Mouse (Mus musculus) CH12.LX (cell line): ENCODE measurements at regions not wholly inside any gene's neighbourhood (a gene's known extent, or its start where the extent isn't known, plus 50 kb on each side); places are given as distances from the start of the nearest gene placed in this dataset.

Experiments used
- DNase-seq: peaks from one replicate; pipeline ENCODE4 v3.0.0-alpha.2; 2013; ENCODE audit errors: extremely low read depth
- H3K27ac ChIP-seq: 2 replicates; pipeline ENCODE4 v1.5.1; 2012; ENCODE audit warnings: low read depth, mild to moderate bottlenecking, control low read depth, moderate library complexity; ENCODE audit not compliant: insufficient read depth
- H3K27me3 ChIP-seq: replicated peaks from 2 replicates; pipeline ENCODE3; 2012; ENCODE audit warnings: inconsistent platforms
- H3K36me3 ChIP-seq, 2 experiments: replicated peaks in 1 of 2; 2 replicates each; pipeline versions ENCODE3 to v1.6.1; 2012; ENCODE audit warnings: inconsistent platforms in 1 of 2, low read length in 1 of 2, mild to moderate bottlenecking in 1 of 2, mixed read lengths in 1 of 2, moderate library complexity in 1 of 2; ENCODE audit not compliant: control insufficient read depth in 1 of 2, insufficient read depth in 1 of 2
- H3K4me1 ChIP-seq, 2 experiments: 2 replicates each; pipeline ENCODE4 v1.6.1; 2012; ENCODE audit warnings: inconsistent platforms in 1 of 2, moderate library complexity in 1 of 2; ENCODE audit not compliant: insufficient read depth in 2 of 2, control insufficient read depth in 1 of 2
- H3K4me2 ChIP-seq: 2 replicates; pipeline ENCODE4 v1.6.1; 2012; ENCODE audit warnings: low read depth, mild to moderate bottlenecking, control low read depth; ENCODE audit not compliant: poor library complexity, insufficient read depth, severe bottlenecking
- H3K4me3 ChIP-seq, 3 experiments: fragments of 150-350 bp in 1 of 3; sonication (generic) in 1 of 3; replicated peaks in 1 of 3; 2 replicates each; pipeline versions ENCODE3 to v1.5.1; 2011 to 2012; ENCODE audit warnings: low read depth in 2 of 3, low read length in 2 of 3, mild to moderate bottlenecking in 2 of 3, moderate library complexity in 2 of 3, control low read depth in 1 of 3, improper control_type of control experiment in 1 of 3, inconsistent platforms in 1 of 3, mixed read lengths in 1 of 3; ENCODE audit not compliant: poor library complexity in 1 of 3
- H3K79me2 ChIP-seq: replicated peaks from 2 replicates; pipeline ENCODE4 v1.6.1; 2012; ENCODE audit warnings: mild to moderate bottlenecking, moderate library complexity; ENCODE audit not compliant: control insufficient read depth, poor library complexity, insufficient read depth, severe bottlenecking; ENCODE audit errors: extremely low read depth
- H3K9ac ChIP-seq: 2 replicates; pipeline ENCODE4 v1.6.1; 2012; ENCODE audit warnings: low read depth, mild to moderate bottlenecking, control low read depth, moderate library complexity; ENCODE audit not compliant: insufficient read depth
- H3K9me3 ChIP-seq: replicated peaks from 2 replicates; pipeline ENCODE3; 2012; ENCODE audit warnings: low read length, inconsistent platforms, mixed read lengths
- CHD1 ChIP-seq: IDR thresholded peaks from 2 replicates; pipeline ENCODE4 v1.6.1; 2012; ENCODE audit warnings: low read depth, low read length, improper control_type of control experiment, inconsistent platforms
- CHD2 ChIP-seq: IDR thresholded peaks from 2 replicates; pipeline ENCODE4 v1.6.1; 2011; ENCODE audit warnings: low read length, improper control_type of control experiment
- CTCF ChIP-seq, 2 experiments: IDR thresholded peaks in 1 of 2; conservative IDR thresholded peaks in 1 of 2; 2 replicates each; pipeline ENCODE4 v1.5.1; 2011 to 2012; ENCODE audit warnings: low read depth in 2 of 2, low read length in 2 of 2, improper control_type of control experiment in 1 of 2, inconsistent platforms in 1 of 2, mild to moderate bottlenecking in 1 of 2, moderate library complexity in 1 of 2
- EP300 ChIP-seq: IDR thresholded peaks from 2 replicates; pipeline ENCODE4 v1.6.1; 2011; ENCODE audit warnings: low read length, improper control_type of control experiment
- ETS1 ChIP-seq: conservative IDR thresholded peaks from 2 replicates; pipeline ENCODE4 v1.6.1; 2012; ENCODE audit warnings: low read depth, mild to moderate bottlenecking, inconsistent platforms, low read length, improper control_type of control experiment, moderate library complexity
- IRF4 ChIP-seq: IDR thresholded peaks from 2 replicates; pipeline ENCODE4 v1.6.1; 2014; ENCODE audit warnings: low read depth, mild to moderate bottlenecking, inconsistent platforms, low read length, improper control_type of control experiment
- JUND ChIP-seq: conservative IDR thresholded peaks from 2 replicates; pipeline ENCODE4 v1.6.1; 2011; ENCODE audit warnings: low read depth, low read length, improper control_type of control experiment
- KAT2A ChIP-seq: IDR thresholded peaks from 2 replicates; pipeline ENCODE4 v1.6.1; 2012; ENCODE audit warnings: low read length, improper control_type of control experiment, inconsistent platforms; ENCODE audit not compliant: insufficient replicate concordance
- MAX ChIP-seq: IDR thresholded peaks from 2 replicates; pipeline ENCODE4 v1.6.1; 2011; ENCODE audit warnings: low read length, improper control_type of control experiment
- MAZ ChIP-seq: IDR thresholded peaks from 2 replicates; pipeline ENCODE4 v1.6.1; 2012; ENCODE audit warnings: low read depth, mild to moderate bottlenecking, inconsistent platforms, low read length, improper control_type of control experiment, moderate library complexity
- NRF1 ChIP-seq: IDR thresholded peaks from 2 replicates; pipeline ENCODE4 v1.6.1; 2014; ENCODE audit warnings: low read depth, mild to moderate bottlenecking, inconsistent platforms, low read length, improper control_type of control experiment, moderate library complexity
- PAX5 ChIP-seq: IDR thresholded peaks from 2 replicates; pipeline ENCODE4 v1.6.1; 2012; ENCODE audit warnings: low read length, inconsistent platforms, mixed read lengths
- RAD21 ChIP-seq: IDR thresholded peaks from 2 replicates; pipeline ENCODE4 v1.6.1; 2011; ENCODE audit warnings: low read depth, mild to moderate bottlenecking, low read length, improper control_type of control experiment, moderate library complexity
- SMC3 ChIP-seq: IDR thresholded peaks from 2 replicates; pipeline ENCODE4 v1.6.1; 2011; ENCODE audit warnings: low read depth, low read length, improper control_type of control experiment
- ZC3H11A ChIP-seq: IDR thresholded peaks from 2 replicates; pipeline ENCODE4 v1.6.1; 2012; ENCODE audit warnings: low read depth, mild to moderate bottlenecking, inconsistent platforms, low read length, improper control_type of control experiment
- ZMIZ1 ChIP-seq: IDR thresholded peaks from 2 replicates; pipeline ENCODE4 v1.6.1; 2012; ENCODE audit warnings: low read depth, mild to moderate bottlenecking, inconsistent platforms, low read length, improper control_type of control experiment
- ZNF384 ChIP-seq: IDR thresholded peaks from 2 replicates; pipeline ENCODE4 v1.6.1; 2012; ENCODE audit warnings: low read depth, low read length, improper control_type of control experiment, inconsistent platforms
- dilution Hi-C: fragments of 300-500 bp; cut with MboI; formaldehyde crosslinking; loops from 2 replicates; pipeline ENCODE4 v1.14.3; 2020; ENCODE audit warnings: low sequenced_read_pairs; ENCODE audit not compliant: extremely low pct_unique_long_range_greater_than_20kb, extremely low pct_ligation_motif_present
- in situ Hi-C: fragments of 300-500 bp; cut with MboI; formaldehyde crosslinking; loops from 3 replicates; pipeline ENCODE4 v1.14.3; 2019; ENCODE audit warnings: low sequenced_read_pairs, low pct_ligation_motif_present, low pct_unique_long_range_greater_than_20kb, mixed read lengths

DNA sequence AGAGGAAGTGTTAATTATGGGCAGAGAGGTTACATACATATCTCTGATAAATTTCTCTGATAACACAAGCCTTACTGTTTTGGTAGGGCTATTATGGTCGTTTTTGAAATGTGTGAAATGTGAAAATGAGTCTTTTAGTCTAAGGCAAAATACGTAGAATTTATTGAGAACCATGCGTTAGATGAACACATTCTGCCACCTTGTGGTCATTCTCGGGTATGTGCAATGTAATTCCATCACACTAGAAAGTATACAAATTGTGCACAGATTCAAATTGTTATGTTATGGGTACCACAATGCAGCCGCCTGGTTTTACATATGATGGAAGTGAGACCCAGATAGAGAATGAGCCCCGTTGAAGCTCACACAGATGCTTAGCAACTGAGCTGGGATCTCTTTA lies 138.7 kb downstream of the Cdr1 start:
- Histone ChIP-seq H3K4me1 (no peaks in the 10 kb centered on the region), H3K9me3 (peaks cover 2% of the 10 kb centered on the region), H3K27ac (no peak overlapping the region), H3K9ac (no peak overlapping the region)
- dilution Hi-C loops = no loop called here
- no peak for DNase-seq
- in situ Hi-C loops = no loop called here
- TF ChIP-seq EP300 = no peak
- no peak for TF ChIP-seq IRF4
- TF ChIP-seq NRF1 = no peak
- no peak for TF ChIP-seq CHD1
- no peak for TF ChIP-seq MAZ
- peak; percentile 25 for TF ChIP-seq RAD21
- TF ChIP-seq SMC3 = no peak
- TF ChIP-seq ZMIZ1 = no peak
- no peak for TF ChIP-seq ETS1
- TF ChIP-seq ZC3H11A = no peak
- peak in 1 of 2 experiments; percentile 30; a peak in 1 of 4 replicates for TF ChIP-seq CTCF (conservative IDR thresholded peaks at IDR 0.05 in 1 of 2, IDR thresholded peaks at IDR 0.05 in 1 of 2; ENCODE audit: low read depth in 2 of 2, low read length in 2 of 2)
- TF ChIP-seq ZNF384 = no peak
- TF ChIP-seq MAX = no peak
- no peak for TF ChIP-seq JUND
- TF ChIP-seq, all 38 proteins: peak for 2
- Histone ChIP-seq H3K27me3 (no peaks in the 10 kb centered on the region), H3K79me2 (no peaks in the 10 kb centered on the region), H3K4me2 (no peak overlapping the region), H3K4me3 (no peak overlapping the region), H3K36me3 (no peaks in the 10 kb centered on the region)

DNA sequence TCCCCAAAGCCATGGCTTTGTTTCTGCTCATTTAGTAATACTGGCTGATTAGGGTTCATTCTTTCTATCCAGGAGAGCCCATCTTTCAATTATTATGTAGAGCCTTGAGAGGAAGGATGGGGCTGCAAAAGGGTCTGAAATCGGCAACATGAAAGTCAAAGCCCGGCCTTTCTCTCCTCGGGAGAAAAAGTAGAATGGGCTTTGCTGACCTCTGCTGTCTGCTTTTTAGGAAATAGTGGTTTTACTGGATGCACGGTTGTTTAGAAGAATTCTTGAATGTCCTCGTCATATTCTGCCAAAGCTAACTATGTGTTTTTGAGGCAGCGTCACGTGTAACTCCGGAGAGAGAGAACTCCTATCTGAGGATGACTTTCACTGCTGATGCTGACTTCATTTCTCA lies 142.2 kb downstream of the Cdr1 start:
- in situ Hi-C loops = no loop called here
- Histone ChIP-seq H3K27ac (no peak overlapping the region), H3K4me1 (no peaks in the 10 kb centered on the region), H3K4me3 (no peak overlapping the region), H3K9ac (no peak overlapping the region), H3K9me3 (peaks cover 4% of the 10 kb centered on the region), H3K36me3 (no peaks in the 10 kb centered on the region), H3K4me2 (no peak overlapping the region), H3K27me3 (no peaks in the 10 kb centered on the region), H3K79me2 (no peaks in the 10 kb centered on the region)
- TF ChIP-seq JUND (no peak), KAT2A (no peak), IRF4 (no peak), PAX5 (no peak), CHD2 (no peak)
- dilution Hi-C loops = no loop called here
- no peak for DNase-seq
